Mouse (Mus musculus) kidney, postnatal 0 days (tissue): ENCODE measurements around the gene Fgfr2. TPM values are rescaled to one million over a fixed set of nuclear protein-coding genes. Genes with fewer than 3 reads are reported as not detected.

ENCODE experiments used
- ATAC-seq: fragments of 200-750 bp; cut with Nextera tagmentation; replicated peaks from 2 replicates; pipeline ENCODE4 v1.8.0; 2017; ENCODE audit warnings: low read depth, moderate number of reproducible peaks, moderate TSS enrichment, moderate library complexity; ENCODE audit not compliant: low FRiP score
- DNase-seq: peaks from one replicate; pipeline ENCODE4 v3.0.0-alpha.2; 2016; ENCODE audit warnings: low spot score
- H3K27ac ChIP-seq: fragments of 300-500 bp; sonication (generic); 2 replicates; pipeline ENCODE4 v1.5.1; 2014; ENCODE audit warnings: mild to moderate bottlenecking
- H3K27me3 ChIP-seq: fragments of 300-500 bp; sonication (generic); 2 replicates; pipeline ENCODE4 v1.6.1; 2014; ENCODE audit warnings: low read length, mixed read lengths; ENCODE audit not compliant: insufficient read depth
- H3K36me3 ChIP-seq: fragments of 300-500 bp; sonication (generic); 2 replicates; pipeline ENCODE4 v1.6.1; 2014; ENCODE audit warnings: low read length, mixed read lengths; ENCODE audit not compliant: insufficient read depth
- H3K4me1 ChIP-seq: fragments of 300-500 bp; sonication (generic); replicated peaks from 2 replicates; pipeline ENCODE4 v1.6.1; 2014; ENCODE audit warnings: antibody characterized with exemption, low read length, mixed read lengths; ENCODE audit not compliant: insufficient read depth
- H3K4me2 ChIP-seq: fragments of 300-500 bp; sonication (generic); 2 replicates; pipeline ENCODE4 v1.6.1; 2014; ENCODE audit warnings: mild to moderate bottlenecking, low read length, moderate library complexity, mixed read lengths
- H3K4me3 ChIP-seq: fragments of 300-500 bp; sonication (generic); replicated peaks from 2 replicates; pipeline ENCODE4 v1.5.1; 2014; ENCODE audit warnings: low read depth, low read length
- H3K9ac ChIP-seq: fragments of 300-500 bp; sonication (generic); 2 replicates; pipeline ENCODE4 v1.6.1; 2014; ENCODE audit warnings: low read depth, low read length
- H3K9me3 ChIP-seq: fragments of 300-500 bp; sonication (generic); replicated peaks from 2 replicates; pipeline ENCODE4 v1.6.1; 2016; ENCODE audit warnings: low read length, inconsistent platforms, mixed read lengths
- CTCF ChIP-seq: IDR thresholded peaks from 2 replicates; pipeline ENCODE4 v1.5.1; 2016; ENCODE audit warnings: antibody characterized with exemption, low read depth, mild to moderate bottlenecking, moderate library complexity
- WGBS: fragments of 180-500 bp; shearing (Covaris S2); extraction: QIAGEN DNeasy Blood & Tissue Kit; methylation state at CpG from one replicate; pipeline ENCODE4 v1.1.7; 2014; 5-methylcytosine and 5-hydroxymethylcytosine counted together
- polyA plus RNA-seq: library from polyadenylated mRNA; unstranded; fragments of >200 nt; fragmentation: Nextera tagmentation; extraction: Ambion mirVana; gene quantifications from 2 replicates; pipeline ENCODE4 v1.2.1, GENCODE M21; 2015

The Fgfr2 gene
- polyA plus RNA-seq, 1 experiment from 2014 or later: 79.8 TPM

- DNase-seq (no peak), ATAC-seq (no peak)
- Histone ChIP-seq H3K4me2 (no peak overlapping the region), H3K9me3 (no peaks in the 10 kb centered on the region), H3K4me1 (no peaks in the 10 kb centered on the region), H3K9ac (no peak overlapping the region), H3K27me3 (no peaks in the 10 kb centered on the region), H3K27ac (no peak overlapping the region), H3K36me3 (no peaks in the 10 kb centered on the region), H3K4me3 (no peak overlapping the region)
- TF ChIP-seq CTCF: 0 out of 2 replicates have a peak, but pooled peaks have one; percentile 12
- WGBS: 88% methylated on average over 4 of the region's 4 CpGs
Observed at GRCm38 (mm10) chr7:130563276-130563675, 2559.9 kb downstream of the Fgfr2 start.

GRCm38 (mm10) chr7:130560933-130561332 is 2562.2 kb downstream of the Fgfr2 start:
- DNase-seq (no peak), ATAC-seq (no peak)
- H3K36me3 ChIP-seq: no peaks in the 10 kb centered on the region
- H3K4me3 ChIP-seq: no peak overlapping the region
- TF ChIP-seq CTCF: no peak
- H3K9me3 ChIP-seq: no peaks in the 10 kb centered on the region
- no peaks in the 10 kb centered on the region for H3K27me3 ChIP-seq
- no peak overlapping the region for H3K27ac ChIP-seq
- no peak overlapping the region for H3K4me2 ChIP-seq
- WGBS: 74% methylated on average over 1 of the region's 1 CpGs
- no peaks in the 10 kb centered on the region for H3K4me1 ChIP-seq
- no peak overlapping the region for H3K9ac ChIP-seq

- Histone ChIP-seq H3K27me3 (no peaks in the 10 kb centered on the region), H3K4me3 (no peak overlapping the region), H3K27ac (no peak overlapping the region), H3K36me3 (no peaks in the 10 kb centered on the region), H3K4me1 (no peaks in the 10 kb centered on the region), H3K9ac (no peak overlapping the region), H3K4me2 (no peak overlapping the region), H3K9me3 (no peaks in the 10 kb centered on the region)
- no peak for DNase-seq
- no peak for TF ChIP-seq CTCF
- ATAC-seq: no peak
- WGBS: 75% methylated on average over 4 of the region's 4 CpGs
Observed at GRCm38 (mm10) chr7:130558592-130558991, 2564.6 kb downstream of the Fgfr2 start.

GRCm38 (mm10) chr7:130555597-130555996 is 2567.6 kb downstream of the Fgfr2 start:
- Histone ChIP-seq H3K9me3 (no peaks in the 10 kb centered on the region), H3K27ac (no peak overlapping the region), H3K4me1 (0 out of 2 replicates have a peak, but pooled peaks cover 4% of the 10 kb centered on the region), H3K36me3 (no peaks in the 10 kb centered on the region), H3K27me3 (no peaks in the 10 kb centered on the region), H3K4me2 (no peak overlapping the region), H3K9ac (no peak overlapping the region), H3K4me3 (no peak overlapping the region)
- ATAC-seq: no peak
- 71% methylated on average over 5 of the region's 5 CpGs for WGBS
- DNase-seq: no peak
- no peak for TF ChIP-seq CTCF

GRCm38 (mm10) chr7:130553321-130553720 is 2569.8 kb downstream of the Fgfr2 start:
- Histone ChIP-seq H3K27ac (no peak overlapping the region), H3K27me3 (no peaks in the 10 kb centered on the region), H3K4me2 (no peak overlapping the region), H3K9ac (no peak overlapping the region), H3K4me1 (0 out of 2 replicates have a peak, but pooled peaks cover 4% of the 10 kb centered on the region), H3K4me3 (no peak overlapping the region), H3K36me3 (no peaks in the 10 kb centered on the region), H3K9me3 (no peaks in the 10 kb centered on the region)
- 65% methylated on average over 4 of the region's 4 CpGs for WGBS
- ATAC-seq: no peak
- DNase-seq: no peak
- no peak for TF ChIP-seq CTCF

GRCm38 (mm10) chr7:130552780-130553179 is 2570.4 kb downstream of the Fgfr2 start:
- H3K9ac ChIP-seq: no peak overlapping the region
- 37% methylated on average over 5 of the region's 5 CpGs for WGBS
- H3K27me3 ChIP-seq: no peaks in the 10 kb centered on the region
- H3K4me2 ChIP-seq: no peak overlapping the region
- H3K36me3 ChIP-seq: no peaks in the 10 kb centered on the region
- TF ChIP-seq CTCF: no peak
- H3K4me1 ChIP-seq: 0 out of 2 replicates have a peak, but pooled peaks cover 4% of the 10 kb centered on the region
- H3K27ac ChIP-seq: peak overlapping the region; percentile 47; the same call in 1 of the 2 replicates
- DNase-seq: peak; percentile 16
- ATAC-seq: no peak
- no peaks in the 10 kb centered on the region for H3K9me3 ChIP-seq
- H3K4me3 ChIP-seq: no peak overlapping the region

GRCm38 (mm10) chr7:130547635-130548175 is 2575.4 kb downstream of the Fgfr2 start:
- DNase-seq: no peak
- peak; percentile 9; the same call in 1 of the 2 replicates for ATAC-seq
- H3K9me3 ChIP-seq: no peaks in the 10 kb centered on the region
- H3K4me3 ChIP-seq: 0 out of 2 replicates have a peak overlapping the region, but pooled peaks have one; percentile 96
- H3K36me3 ChIP-seq: peaks cover 5% of the 10 kb centered on the region; the same call in 1 of the 2 replicates
- H3K4me2 ChIP-seq: peak overlapping the region; percentile 18; the same call in 1 of the 2 replicates
- WGBS: 82% methylated on average over 12 of the region's 12 CpGs
- H3K27ac ChIP-seq: peak overlapping the region; percentile 100; the same call in 1 of the 2 replicates
- TF ChIP-seq CTCF: no peak
- no peak overlapping the region; the same call in 1 of the 2 replicates for H3K9ac ChIP-seq
- 0 out of 2 replicates have a peak, but pooled peaks cover 3% of the 10 kb centered on the region for H3K4me1 ChIP-seq
- H3K27me3 ChIP-seq: no peaks in the 10 kb centered on the region
